Mouse (Mus musculus) hindbrain, embryonic 15.5 days (tissue): ENCODE results near the gene Smad3. TPM values are rescaled to one million over a fixed set of nuclear protein-coding genes. Genes with fewer than 3 reads are reported as not detected.

Source experiments
- ATAC-seq: fragments of 200-750 bp; cut with Nextera tagmentation; 2 replicates; pipeline ENCODE4 v1.8.0; 2017; ENCODE audit warnings: low read depth, moderate number of reproducible peaks, moderate TSS enrichment; ENCODE audit not compliant: low FRiP score
- H3K27ac ChIP-seq: fragments of 300-500 bp; sonication (generic); replicated peaks from 2 replicates; pipeline ENCODE4 v1.5.1; 2015; ENCODE audit warnings: mild to moderate bottlenecking, inconsistent platforms
- H3K27me3 ChIP-seq: fragments of 300-500 bp; sonication (generic); 2 replicates; pipeline ENCODE4 v1.6.1; 2015; ENCODE audit warnings: control low read depth, inconsistent platforms
- H3K36me3 ChIP-seq: fragments of 300-500 bp; sonication (generic); 2 replicates; pipeline ENCODE4 v1.6.1; 2015; ENCODE audit warnings: control low read depth, inconsistent platforms
- H3K4me1 ChIP-seq: fragments of 300-500 bp; sonication (generic); replicated peaks from 2 replicates; pipeline ENCODE4 v1.6.1; 2015; ENCODE audit warnings: control low read depth, inconsistent platforms
- H3K4me2 ChIP-seq: fragments of 300-500 bp; sonication (generic); 2 replicates; pipeline ENCODE4 v1.6.1; 2015; ENCODE audit warnings: moderate library complexity, mild to moderate bottlenecking, inconsistent platforms
- H3K4me3 ChIP-seq: fragments of 300-500 bp; sonication (generic); 2 replicates; pipeline ENCODE4 v1.5.1; 2015; ENCODE audit warnings: mild to moderate bottlenecking, inconsistent platforms
- H3K9ac ChIP-seq: fragments of 300-500 bp; sonication (generic); 2 replicates; pipeline ENCODE4 v1.6.1; 2015; ENCODE audit warnings: inconsistent platforms
- H3K9me3 ChIP-seq: fragments of 300-500 bp; sonication (generic); 2 replicates; pipeline ENCODE4 v1.6.1; 2016; ENCODE audit warnings: control low read depth, inconsistent platforms
- WGBS: fragments of 180-500 bp; shearing (Covaris S2); methylation state at CpG from one replicate; pipeline ENCODE4 v1.1.7; 2015; 5-methylcytosine and 5-hydroxymethylcytosine counted together
- polyA plus RNA-seq: library from polyadenylated mRNA; unstranded; fragments of >200 nt; fragmentation: Nextera tagmentation; extraction: Ambion mirVana; gene quantifications from 2 replicates; pipeline ENCODE4 v1.2.1, GENCODE M21; 2015

Smad3 gene
- polyA plus RNA-seq, 1 experiment from 2014 or later: 9.6 TPM

- no peak overlapping the region for H3K4me3 ChIP-seq
- H3K27ac ChIP-seq: no peak overlapping the region
- no peak overlapping the region for H3K9ac ChIP-seq
- no peaks in the 10 kb centered on the region for H3K36me3 ChIP-seq
- 75% methylated on average over 2 of the region's 2 CpGs for WGBS
- no peak for ATAC-seq
- H3K9me3 ChIP-seq: no peaks in the 10 kb centered on the region
- H3K4me1 ChIP-seq: peaks cover 28% of the 10 kb centered on the region
- H3K27me3 ChIP-seq: no peaks in the 10 kb centered on the region
- H3K4me2 ChIP-seq: no peak overlapping the region
These were observed 151.2 kb downstream of the Smad3 start for GRCm38 (mm10) chr9:63606594-63606993.

DNA sequence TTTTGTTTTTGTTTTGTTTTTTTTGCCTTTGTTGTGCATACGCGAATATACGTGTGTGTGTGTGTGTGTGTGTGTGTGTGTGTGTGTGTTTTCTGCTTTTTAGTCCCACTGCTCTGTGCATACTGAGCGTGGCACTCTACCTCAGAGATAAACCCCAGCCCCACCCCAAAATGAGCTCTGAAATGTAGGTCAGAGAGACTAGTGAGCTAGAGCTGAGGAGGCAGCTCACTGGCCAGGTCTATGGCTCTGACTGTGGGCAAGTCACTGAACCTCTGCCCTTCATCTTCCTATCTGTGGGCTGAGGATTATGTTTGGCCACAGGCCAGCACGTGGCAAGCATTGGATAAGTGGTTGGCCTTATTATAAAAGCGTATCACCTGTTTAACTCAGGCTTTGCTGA, 153.9 kb downstream of the Smad3 start:
- peak overlapping the region; percentile 77 for H3K4me2 ChIP-seq
- H3K9ac ChIP-seq: no peak overlapping the region
- no peak for ATAC-seq
- no peak overlapping the region for H3K27ac ChIP-seq
- H3K4me3 ChIP-seq: peak overlapping the region; percentile 90
- WGBS: 62% methylated on average over 6 of the region's 6 CpGs
- H3K36me3 ChIP-seq: no peaks in the 10 kb centered on the region
- peaks cover 16% of the 10 kb centered on the region for H3K4me1 ChIP-seq
- no peaks in the 10 kb centered on the region for H3K27me3 ChIP-seq
- H3K9me3 ChIP-seq: no peaks in the 10 kb centered on the region

DNA sequence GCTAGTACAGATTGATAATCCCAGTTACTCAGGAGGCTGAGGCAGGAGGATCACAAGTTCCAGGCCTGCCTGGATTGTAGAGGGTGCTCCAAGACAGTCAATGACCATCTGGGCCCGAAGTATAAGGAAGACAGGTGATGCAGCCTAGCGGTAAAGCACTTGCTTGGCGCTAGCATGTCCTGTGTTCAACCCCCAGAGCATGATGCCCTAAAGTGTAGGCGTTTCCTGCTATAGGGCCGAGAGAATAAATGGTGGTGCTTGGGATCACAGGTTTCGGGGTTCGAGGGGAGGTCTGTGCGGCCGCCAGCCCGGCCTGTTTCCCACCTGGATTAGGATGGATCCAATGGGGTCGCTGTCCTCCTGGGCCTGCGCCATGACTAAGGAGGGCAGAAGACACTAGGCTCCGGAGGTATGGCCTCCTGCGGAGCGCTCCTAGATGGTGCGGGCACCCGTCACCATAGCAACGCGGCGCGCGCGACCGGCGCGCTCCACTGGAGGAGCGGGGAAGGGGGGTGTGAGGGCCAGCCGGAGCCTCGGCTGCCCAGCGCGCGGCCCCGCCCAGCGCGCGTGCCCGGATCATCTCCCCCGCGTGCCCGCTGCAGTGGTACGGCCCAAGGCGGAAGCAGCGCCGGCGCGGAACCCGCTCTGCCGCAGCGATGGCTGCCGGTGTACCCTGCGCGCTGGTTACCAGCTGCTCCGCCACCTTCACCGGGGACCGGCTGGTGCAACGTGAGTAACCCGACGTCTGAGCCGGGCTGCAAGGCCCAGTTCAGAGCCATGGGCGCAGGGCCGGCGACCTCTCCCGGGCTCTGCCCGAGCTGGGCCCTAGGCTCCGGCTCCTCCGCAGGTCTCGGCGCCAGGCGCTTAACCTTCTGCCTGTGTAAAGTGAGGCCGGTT, 155.5 kb downstream of the Smad3 start, which contains the start of the genes Iqch and Aagab:
Iqch (minus strand) TSS at position 451 of the 897 bp plus-strand sequence.
Aagab (plus strand) TSS at position 618 of the 897 bp plus-strand sequence.
- no peaks in the 10 kb centered on the region for H3K27me3 ChIP-seq
- H3K36me3 ChIP-seq: no peaks in the 10 kb centered on the region
- H3K4me3 ChIP-seq: peak within 1 kb of the TSS; percentile 90
- no peaks in the 10 kb centered on the region for H3K9me3 ChIP-seq
- H3K4me2 ChIP-seq: peak within 1 kb of the TSS; percentile 77
- peak within 1 kb of the TSS; percentile 86 for H3K9ac ChIP-seq
- peak; percentile 99 for ATAC-seq
- 1% methylated on average over 69 of the region's 70 CpGs for WGBS
- peak within 1 kb of the TSS; percentile 76 for H3K27ac ChIP-seq
- peaks cover 16% of the 10 kb centered on the region for H3K4me1 ChIP-seq

Other genes starting within 250 kb of the Smad3 start
- gene Iqch, start 155.5 kb downstream of the Smad3 start, polyA plus RNA-seq: 0.13 and 0.22 TPM in 2 replicates
- gene Aagab, start 155.3 kb downstream of the Smad3 start, polyA plus RNA-seq: 61.5 and 64.0 TPM in 2 replicates